Mouse (Mus musculus): ENCODE data around the gene Lmntd2.

- TF ChIP-seq CTCF (IDR thresholded peaks at IDR 0.05; ENCODE audit: low read depth): no peak
- no peak for TF ChIP-seq EP300 (optimal IDR thresholded peaks at IDR 0.05)
Measured at GRCm38 (mm10) chr7:141191796-141192685, 21.8 kb downstream of the Lmntd2 start.

Measured in stomach, postnatal 0 days (tissue).